Mouse (Mus musculus) urinary bladder, postnatal 36 days (tissue): ENCODE results near the gene Lrrc59.
"Not testable (repeated sequence)": the region's sequence is repeated elsewhere in the genome, so short reads cannot be mapped to it uniquely, and the experiment has no call there.

Source experiments
- DNase-seq, 2 experiments: peaks; one replicate each; pipeline ENCODE4 v3.0.0; 2022; ENCODE audit warnings: low spot score in 2 of 2, mixed read lengths in 1 of 2

Lrrc59 gene

GRCm38 (mm10) chr11:94630199-94631011 is 838 bp downstream of the Lrrc59 start:
- DNase-seq, result peak; percentile 49 to 70

- no peak for DNase-seq
Measured at GRCm38 (mm10) chr11:94631969-94632368, 2.4 kb downstream of the Lrrc59 start.

- no peak for DNase-seq
Measured at GRCm38 (mm10) chr11:94632988-94633387, 3.4 kb downstream of the Lrrc59 start.

GRCm38 (mm10) chr11:94634431-94634830 is 4.9 kb downstream of the Lrrc59 start:
- DNase-seq, result no peak

- DNase-seq, result no peak
Measured at GRCm38 (mm10) chr11:94644461-94645219, 15.1 kb downstream of the Lrrc59 start.

GRCm38 (mm10) chr11:94646457-94646856 is 16.9 kb downstream of the Lrrc59 start:
- DNase-seq, result no peak

- not testable (repeated sequence) for DNase-seq
Measured at GRCm38 (mm10) chr11:94651241-94651640, 21.7 kb downstream of the Lrrc59 start.

GRCm38 (mm10) chr11:94652973-94653372 is 23.4 kb downstream of the Lrrc59 start:
- no peak for DNase-seq

- DNase-seq, result peak; percentile 84 to 86
Measured at GRCm38 (mm10) chr11:94653663-94654436, 24.3 kb downstream of the Lrrc59 start, which contains the start of the genes Mrpl27 and Eme1. Gene Mrpl27 (plus strand): TSS chr11:94653767. Gene Eme1 (minus strand): TSS chr11:94653964.

- no peak for DNase-seq
Measured at GRCm38 (mm10) chr11:94661344-94661743, 31.8 kb downstream of the Lrrc59 start.

GRCm38 (mm10) chr11:94665281-94665680 is 35.7 kb downstream of the Lrrc59 start:
- DNase-seq, result no peak

- DNase-seq, result no peak
Measured at GRCm38 (mm10) chr11:94674984-94675383, 45.4 kb downstream of the Lrrc59 start.

- no peak for DNase-seq
Measured at GRCm38 (mm10) chr11:94675446-94675845, 45.9 kb downstream of the Lrrc59 start.

- no peak for DNase-seq
Measured at GRCm38 (mm10) chr11:94676308-94676707, 46.7 kb downstream of the Lrrc59 start.

GRCm38 (mm10) chr11:94676754-94677606 is 47.4 kb downstream of the Lrrc59 start, which contains the start of gene Xylt2:
Gene Xylt2 (minus strand): TSS chr11:94677515.
- peak; percentile 92 to 94 for DNase-seq

- no peak for DNase-seq
Measured at GRCm38 (mm10) chr11:94677607-94678145, 48.1 kb downstream of the Lrrc59 start.

- DNase-seq, result no peak
Measured at GRCm38 (mm10) chr11:94680639-94681038, 51.1 kb downstream of the Lrrc59 start.

GRCm38 (mm10) chr11:94681640-94682039 is 52.1 kb downstream of the Lrrc59 start:
- DNase-seq, result no peak

- no peak for DNase-seq
Measured at GRCm38 (mm10) chr11:94682427-94682826, 52.9 kb downstream of the Lrrc59 start.

GRCm38 (mm10) chr11:94687178-94687577 is 57.6 kb downstream of the Lrrc59 start:
- no peak for DNase-seq

GRCm38 (mm10) chr11:94692502-94692901 is 62.9 kb downstream of the Lrrc59 start:
- not testable (repeated sequence) for DNase-seq
